Mouse (Mus musculus) cerebellum, adult 9-10 months (tissue): ENCODE results near the gene Tns3.

Source experiments
- DNase-seq: peaks from one replicate; pipeline ENCODE4 v3.0.0; 2022

Tns3 gene

GRCm38 (mm10) chr11:8467403-8468160, 196.8 kb downstream of the Tns3 start:
- no peak for DNase-seq

- no peak for DNase-seq
These were observed 200.5 kb downstream of the Tns3 start for GRCm38 (mm10) chr11:8463866-8464265.

- DNase-seq: no peak
These were observed 201.4 kb downstream of the Tns3 start for GRCm38 (mm10) chr11:8462827-8463405.

- DNase-seq: no peak
These were observed 203.5 kb downstream of the Tns3 start for GRCm38 (mm10) chr11:8460835-8461234.

- no peak for DNase-seq
These were observed 206.4 kb downstream of the Tns3 start for GRCm38 (mm10) chr11:8457951-8458350.

- DNase-seq: no peak
These were observed 207.6 kb downstream of the Tns3 start for GRCm38 (mm10) chr11:8456586-8457285.

GRCm38 (mm10) chr11:8455650-8456049, 208.7 kb downstream of the Tns3 start:
- DNase-seq: no peak

- DNase-seq: no peak
These were observed 211.1 kb downstream of the Tns3 start for GRCm38 (mm10) chr11:8453252-8453651.

GRCm38 (mm10) chr11:8451597-8452201, 212.6 kb downstream of the Tns3 start:
- DNase-seq: no peak

GRCm38 (mm10) chr11:8450540-8450939, 213.8 kb downstream of the Tns3 start:
- DNase-seq: no peak

- DNase-seq: peak; percentile 45
These were observed 218.4 kb downstream of the Tns3 start for GRCm38 (mm10) chr11:8445915-8446356.

GRCm38 (mm10) chr11:8444759-8445422, 219.4 kb downstream of the Tns3 start:
- no peak for DNase-seq

GRCm38 (mm10) chr11:8443539-8444292, 220.6 kb downstream of the Tns3 start:
- DNase-seq: no peak

GRCm38 (mm10) chr11:8440706-8441105, 223.6 kb downstream of the Tns3 start:
- no peak for DNase-seq

GRCm38 (mm10) chr11:8440221-8440620, 224.1 kb downstream of the Tns3 start:
- no peak for DNase-seq

GRCm38 (mm10) chr11:8439035-8439434, 225.3 kb downstream of the Tns3 start:
- no peak for DNase-seq

GRCm38 (mm10) chr11:8438269-8438668, 226.1 kb downstream of the Tns3 start:
- no peak for DNase-seq

- no peak for DNase-seq
These were observed 229.2 kb downstream of the Tns3 start for GRCm38 (mm10) chr11:8435101-8435500.

- no peak for DNase-seq
These were observed 230.0 kb downstream of the Tns3 start for GRCm38 (mm10) chr11:8434366-8434765.

GRCm38 (mm10) chr11:8433443-8433842, 230.9 kb downstream of the Tns3 start:
- DNase-seq: no peak

- no peak for DNase-seq
These were observed 231.4 kb downstream of the Tns3 start for GRCm38 (mm10) chr11:8432941-8433340.

- no peak for DNase-seq
These were observed 236.7 kb downstream of the Tns3 start for GRCm38 (mm10) chr11:8427660-8428059.
